ENCODE assay signal across 9 mouse cellular contexts in the genomic region with DNA sequence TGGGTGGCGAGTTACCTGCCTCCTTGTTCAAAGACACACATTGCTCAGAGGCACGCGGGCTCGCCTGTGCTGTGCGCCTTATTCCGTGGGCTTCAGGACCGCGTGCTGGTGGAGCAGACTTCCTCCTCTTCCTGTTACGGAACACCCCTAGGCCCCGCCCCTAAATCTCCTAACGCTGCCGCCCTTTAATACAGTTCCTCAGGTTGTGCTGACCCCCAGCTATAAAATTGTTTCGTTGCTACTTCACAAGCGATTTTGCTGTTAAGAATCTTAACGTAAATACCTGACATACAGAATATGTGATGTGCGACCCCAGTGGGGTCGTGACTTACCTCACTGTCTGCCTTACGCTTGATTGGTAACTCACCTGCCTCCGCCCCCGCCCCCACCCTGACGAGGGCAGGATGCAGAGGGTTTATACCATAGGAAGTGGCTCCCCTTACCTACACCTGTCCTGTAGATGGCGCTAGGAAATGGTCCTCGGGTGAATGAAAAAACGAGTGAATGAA. TPM values are rescaled to one million over a fixed set of nuclear protein-coding genes. Genes with fewer than 3 reads are reported as not detected.
DNase-seq lines count a peak whose midpoint lies in the region; ATAC-seq and TF ChIP-seq lines count a peak whose summit lies in the region.
"Had no signal": no experiment of that assay in that cellular context is flagged by ENCODE, and none has a peak within 500 bp of the region (broad histone marks: within the 10 kb centered on the region; RNA-seq: fewer than 3 reads in every experiment).

No protein-coding gene starts in this region.

- no peak; the same call in 1 of the 2 replicates for ATAC-seq in limb, embryonic 14.5 days (ENCODE audit: low FRiP score, low read depth)
- ATAC-seq in midbrain, embryonic 16.5 days: peak; percentile 72

- peak; percentile 62 for TF ChIP-seq CTCF in layer of hippocampus, adult 2 months (conservative IDR thresholded peaks at IDR 0.05)
- TF ChIP-seq CTCF in brain, embryonic 14.5 days (IDR thresholded peaks at IDR 0.05; ENCODE audit: borderline replicate concordance, extremely low read depth, insufficient read depth, insufficient read length): peak; percentile 43; the same call in 1 of the 2 replicates

- peak overlapping the region; percentile 55 for H3K4me2 ChIP-seq in limb, embryonic 14.5 days (replicated peaks; ENCODE audit: low read depth, low read length, severe bottlenecking)
- H3K4me2 ChIP-seq in midbrain, embryonic 16.5 days (ENCODE audit: low read length): peak overlapping the region; percentile 55

- H3K9ac ChIP-seq in limb, embryonic 14.5 days (ENCODE audit: low read depth, low read length, severe bottlenecking): no peak overlapping the region
- H3K9ac ChIP-seq in midbrain, embryonic 16.5 days (ENCODE audit: low read depth, low read length): peak overlapping the region; percentile 23

- no peaks in the 10 kb centered on the region for H3K36me3 ChIP-seq in limb, embryonic 14.5 days (ENCODE audit: control insufficient read depth, insufficient read depth, low read length)
- no peaks in the 10 kb centered on the region for H3K36me3 ChIP-seq in midbrain, embryonic 16.5 days (ENCODE audit: control insufficient read depth, insufficient read depth, low read length)

- DNase-seq in layer of hippocampus, adult 2 months (ENCODE audit: low spot score in 2 of 2): no peak
- no peak for DNase-seq in layer of hippocampus, postnatal 25 days (ENCODE audit: extremely low spot score in 1 of 2, low spot score in 1 of 2)
- peak; percentile 79 for DNase-seq in brain, embryonic 14.5 days (ENCODE audit: low read depth)
- peak; percentile 16 for DNase-seq in gonadal fat pad, adult 2 months (ENCODE audit: low read depth)
- DNase-seq in limb, embryonic 14.5 days (ENCODE audit: low spot score): peak; percentile 42
- no peak for DNase-seq in frontal cortex, postnatal 36 days (ENCODE audit: low spot score in 2 of 2)
- no peak for DNase-seq in gastrocnemius, adult 18-20 months (ENCODE audit: low spot score)

- H3K27me3 ChIP-seq in limb, embryonic 14.5 days (ENCODE audit: control insufficient read depth, insufficient read depth, low read length): no peaks in the 10 kb centered on the region
- H3K27me3 ChIP-seq in midbrain, embryonic 16.5 days (ENCODE audit: control insufficient read depth, insufficient read depth, low read depth, low read length): no peaks in the 10 kb centered on the region

- H3K4me3 ChIP-seq in layer of hippocampus, adult 2 months: peak overlapping the region; percentile 27; the same call in 1 of the 2 replicates
- H3K4me3 ChIP-seq in limb, embryonic 14.5 days (replicated peaks; ENCODE audit: low read length): peak overlapping the region; percentile 34
- H3K4me3 ChIP-seq in midbrain, embryonic 16.5 days (ENCODE audit: low read depth, low read length): peak overlapping the region; percentile 31
- H3K4me3 ChIP-seq: erythroblast, embryonic 14.5 days had no signal

- 3% methylated on average over 24 of the region's 24 CpGs for WGBS in limb, embryonic 14.5 days
- 5% methylated on average over 24 of the region's 24 CpGs for WGBS in midbrain, embryonic 16.5 days

- 0 out of 2 replicates have a peak overlapping the region, but pooled peaks have one; percentile 23 for H3K27ac ChIP-seq in layer of hippocampus, adult 2 months
- H3K27ac ChIP-seq in limb, embryonic 14.5 days (replicated peaks; ENCODE audit: low read depth, low read length): no peak overlapping the region
- H3K27ac ChIP-seq in midbrain, embryonic 16.5 days (ENCODE audit: low read length): no peak overlapping the region

- no peak for TF ChIP-seq POLR2A in brain, embryonic 14.5 days (IDR thresholded peaks at IDR 0.05; ENCODE audit: borderline replicate concordance, extremely low read depth, insufficient read depth, insufficient read length, poor library complexity, severe bottlenecking)
- no peak for TF ChIP-seq POLR2A in limb, embryonic 14.5 days (IDR thresholded peaks at IDR 0.05; ENCODE audit: borderline replicate concordance, extremely low read depth, insufficient read depth, insufficient read length)

- H3K9me3 ChIP-seq in limb, embryonic 14.5 days (ENCODE audit: control insufficient read depth, low read length): no peaks in the 10 kb centered on the region
- H3K9me3 ChIP-seq in midbrain, embryonic 16.5 days (replicated peaks; ENCODE audit: control insufficient read depth, low read length, poor library complexity, severe bottlenecking): no peaks in the 10 kb centered on the region

- H3K4me1 ChIP-seq in limb, embryonic 14.5 days (ENCODE audit: control insufficient read depth, insufficient read depth, low read length): no peaks in the 10 kb centered on the region
- peaks cover 18% of the 10 kb centered on the region for H3K4me1 ChIP-seq in midbrain, embryonic 16.5 days (ENCODE audit: control insufficient read depth, insufficient read depth, low read length)

RNA-seq across cellular contexts. Expression of a gene that starts 45.1 kb away (rescaled TPM):
- total RNA-seq in layer of hippocampus, adult 2 months (2021): 100 to 1,000 TPM; 245 to 263 TPM
- total RNA-seq in layer of hippocampus, postnatal 25 days (2021): 100 to 1,000 TPM; 202 to 260 TPM
- 31.5 and 38.3 TPM in 2 replicates for polyA plus RNA-seq in brain, embryonic 14.5 days (2012; rRNA removed)
- 1.1 and 1.6 TPM in 2 replicates for polyA plus RNA-seq in gonadal fat pad, adult 2 months (2012; rRNA removed)
- polyA plus RNA-seq in limb, embryonic 14.5 days (2012; rRNA removed): 7.9 and 8.4 TPM in 2 replicates
- 4.3 and 4.7 TPM in 2 replicates for polyA plus RNA-seq in limb, embryonic 14.5 days (2014; fragmentation: Nextera tagmentation; extraction: Ambion mirVana)
- 18.1 and 24.4 TPM in 2 replicates for polyA plus RNA-seq in midbrain, embryonic 16.5 days (2015; fragmentation: Nextera tagmentation; extraction: Ambion mirVana)
- under 1 TPM; 0.07 to 0.37 TPM for total RNA-seq in gastrocnemius, adult 18-20 months (2021)
- polyA plus RNA-seq: erythroblast, embryonic 14.5 days had no signal

Comparison
In these comparisons a context has a peak if more than half of its experiments do, and no peak if none do; other contexts are left out.
1. DNase-seq: peak in brain, embryonic 14.5 days (single experiment), gonadal fat pad, adult 2 months (single experiment) and limb, embryonic 14.5 days (single experiment); none in layer of hippocampus, adult 2 months (0 of 2), layer of hippocampus, postnatal 25 days (0 of 2), frontal cortex, postnatal 36 days (0 of 2) and gastrocnemius, adult 18-20 months (single experiment).
2. Peak in every context shown above with its lines, with median percentiles within 50 percentile points of each other: H3K4me3 ChIP-seq.